In the genomic region with DNA sequence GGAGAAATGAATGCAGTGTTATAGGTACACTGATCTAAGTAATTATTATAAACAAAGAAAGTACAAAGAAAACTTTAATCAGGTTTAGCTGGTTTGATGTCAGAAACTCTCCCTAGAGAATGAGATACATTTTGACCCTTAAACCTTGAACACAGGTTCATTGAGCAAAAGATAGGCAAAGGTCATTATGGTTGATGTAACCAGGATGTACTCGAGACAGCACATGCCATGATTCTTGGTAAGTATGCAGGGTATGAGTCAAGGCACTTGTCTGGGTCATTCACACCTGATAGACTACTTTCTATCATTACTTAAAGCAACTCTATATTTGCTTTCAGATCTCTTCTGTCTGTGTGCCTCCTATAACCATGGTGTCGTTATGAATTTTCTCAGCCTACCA, we compare ENCODE assay signal across 32 mouse cellular contexts.
"Had no signal": no experiment of that assay in that cellular context is flagged by ENCODE, and none has a peak within 500 bp of the region (broad histone marks: within the 10 kb centered on the region; RNA-seq: fewer than 3 reads in every experiment).

No protein-coding gene starts in this region.

- H3K4me1 ChIP-seq: heart, embryonic 10.5 days; heart, embryonic 15.5 days; hindbrain, embryonic 10.5 days; hindbrain, embryonic 12.5 days; hindbrain, embryonic 13.5 days; hindbrain, embryonic 15.5 days; kidney, embryonic 15.5 days had no signal

- H3K27me3 ChIP-seq: heart, embryonic 12.5 days; heart, embryonic 13.5 days; heart, embryonic 15.5 days; hindbrain, embryonic 12.5 days; hindbrain, embryonic 13.5 days; hindbrain, embryonic 15.5 days; kidney, embryonic 15.5 days had no signal

- H3K9ac ChIP-seq: heart, embryonic 12.5 days; heart, embryonic 13.5 days; heart, embryonic 15.5 days; hindbrain, embryonic 12.5 days; hindbrain, embryonic 13.5 days; hindbrain, embryonic 14.5 days; hindbrain, embryonic 15.5 days; kidney, embryonic 15.5 days had no signal

- H3K4me2 ChIP-seq: heart, embryonic 11.5 days; heart, embryonic 12.5 days; heart, embryonic 13.5 days; heart, embryonic 15.5 days; hindbrain, embryonic 12.5 days; hindbrain, embryonic 13.5 days; hindbrain, embryonic 14.5 days; hindbrain, embryonic 15.5 days; kidney, embryonic 15.5 days had no signal

- H3K36me3 ChIP-seq: heart, embryonic 10.5 days; heart, embryonic 12.5 days; heart, embryonic 13.5 days; heart, embryonic 15.5 days; hindbrain, embryonic 10.5 days; hindbrain, embryonic 12.5 days; hindbrain, embryonic 13.5 days; hindbrain, embryonic 15.5 days; kidney, embryonic 15.5 days had no signal

- DNase-seq: heart, adult 18-20 months; heart, adult 2 months; heart, postnatal 10 days; heart, postnatal 14 days; heart, postnatal 36 days; heart, postnatal 4 days; kidney, adult 11 months; kidney, postnatal 10 days; kidney, postnatal 14 days; kidney, postnatal 25 days; kidney, postnatal 36 days; kidney, postnatal 4 days; layer of hippocampus, adult 9-11 months; layer of hippocampus, postnatal 36 days had no signal

- H3K9me3 ChIP-seq: heart, embryonic 10.5 days; heart, embryonic 12.5 days; heart, embryonic 13.5 days; heart, embryonic 15.5 days; hindbrain, embryonic 10.5 days; hindbrain, embryonic 12.5 days; hindbrain, embryonic 13.5 days; hindbrain, embryonic 15.5 days; kidney, embryonic 15.5 days had no signal

- ATAC-seq: hindbrain, embryonic 16.5 days; hindbrain, postnatal 0 days; inflammation-experienced regulatory T-cells, adult 6 months; intestine, embryonic 16.5 days had no signal

- H3K4me3 ChIP-seq: heart, adult 2 months; heart, embryonic 10.5 days; heart, embryonic 12.5 days; heart, embryonic 13.5 days; heart, embryonic 15.5 days; hindbrain, embryonic 10.5 days; hindbrain, embryonic 12.5 days; hindbrain, embryonic 13.5 days; hindbrain, embryonic 15.5 days; kidney, embryonic 15.5 days; layer of hippocampus, adult 2 months; left cerebral cortex, adult 2 months had no signal

- H3K27ac ChIP-seq: heart, adult 2 months; heart, embryonic 10.5 days; heart, embryonic 13.5 days; heart, embryonic 15.5 days; hindbrain, embryonic 10.5 days; hindbrain, embryonic 12.5 days; hindbrain, embryonic 13.5 days; hindbrain, embryonic 14.5 days; hindbrain, embryonic 15.5 days; hindbrain, postnatal 0 days; kidney, embryonic 15.5 days; kidney, postnatal 0 days; layer of hippocampus, adult 2 months; left cerebral cortex, adult 2 months had no signal
